Mouse (Mus musculus) left cerebral cortex, adult 18-20 months (tissue): Measurements from ENCODE around the gene 4933415A04Rik. TPM values are rescaled to one million over a fixed set of nuclear protein-coding genes. Genes with fewer than 3 reads are reported as not detected.

Source experiments
- DNase-seq, 2 experiments: peaks; one replicate each; pipeline ENCODE4 v3.0.0; 2021 to 2022; ENCODE audit warnings: low spot score in 2 of 2, mixed read lengths in 1 of 2
- long read RNA-seq, 2 experiments: library from polyadenylated mRNA; stranded (forward); transcript quantifications; one replicate each; pipeline ENCODE4 v2.0.0; 2021
- total RNA-seq, 2 experiments: library from RNA; stranded (reverse); gene quantifications; 2 replicates each; pipeline ENCODE4 v1.2.3; 2021

Gene 4933415A04Rik
- under 1 TPM; 0.66 to 0.70 TPM for total RNA-seq
- long read RNA-seq, experiment 1, result 0 reads
- long read RNA-seq, experiment 2, result 0 reads

- DNase-seq, result peak; percentile 55 to 82
Observed at GRCm38 (mm10) chr11:43586324-43587090, at the start of gene 4933415A04Rik. 4933415A04Rik (plus strand) TSS chr11:43587040.

GRCm38 (mm10) chr11:43537074-43537473 is 49.8 kb upstream of the 4933415A04Rik start:
- DNase-seq, result no peak

- no peak for DNase-seq
Observed at GRCm38 (mm10) chr11:43539863-43540262, 47.0 kb upstream of the 4933415A04Rik start.

GRCm38 (mm10) chr11:43543711-43544466 is 43.0 kb upstream of the 4933415A04Rik start:
- no peak for DNase-seq

GRCm38 (mm10) chr11:43544819-43545218 is 42.0 kb upstream of the 4933415A04Rik start:
- DNase-seq, result no peak

- DNase-seq, result no peak
Observed at GRCm38 (mm10) chr11:43545873-43546475, 40.9 kb upstream of the 4933415A04Rik start.

GRCm38 (mm10) chr11:43546678-43547077 is 40.2 kb upstream of the 4933415A04Rik start:
- no peak for DNase-seq

GRCm38 (mm10) chr11:43548148-43548547 is 38.7 kb upstream of the 4933415A04Rik start:
- peak; percentile 26 to 53 for DNase-seq

- DNase-seq, result no peak
Observed at GRCm38 (mm10) chr11:43548657-43549435, 38.0 kb upstream of the 4933415A04Rik start.

- DNase-seq, result no peak
Observed at GRCm38 (mm10) chr11:43549701-43550100, 37.1 kb upstream of the 4933415A04Rik start.

- DNase-seq, result no peak
Observed at GRCm38 (mm10) chr11:43551756-43552155, 35.1 kb upstream of the 4933415A04Rik start.

GRCm38 (mm10) chr11:43552675-43553074 is 34.2 kb upstream of the 4933415A04Rik start:
- DNase-seq, result no peak

- no peak for DNase-seq
Observed at GRCm38 (mm10) chr11:43556538-43556937, 30.3 kb upstream of the 4933415A04Rik start.

- DNase-seq, result peak; percentile 37 to 49
Observed at GRCm38 (mm10) chr11:43559515-43560292, 27.1 kb upstream of the 4933415A04Rik start.

- DNase-seq, result no peak
Observed at GRCm38 (mm10) chr11:43563654-43564244, 23.1 kb upstream of the 4933415A04Rik start.

- no peak for DNase-seq
Observed at GRCm38 (mm10) chr11:43565414-43565813, 21.4 kb upstream of the 4933415A04Rik start.

GRCm38 (mm10) chr11:43565852-43566251 is 21.0 kb upstream of the 4933415A04Rik start:
- no peak for DNase-seq

GRCm38 (mm10) chr11:43566696-43567095 is 20.1 kb upstream of the 4933415A04Rik start:
- DNase-seq, result peak in 1 of 2 experiments; percentile 37

- peak in 1 of 2 experiments; percentile 41 for DNase-seq
Observed at GRCm38 (mm10) chr11:43568263-43568662, 18.6 kb upstream of the 4933415A04Rik start.

- DNase-seq, result no peak
Observed at GRCm38 (mm10) chr11:43569188-43569587, 17.7 kb upstream of the 4933415A04Rik start.
